Mouse (Mus musculus) adrenal gland, adult (tissue): Measurements from ENCODE around the gene Micu1.

Experiments
- DNase-seq, 2 experiments: peaks; one replicate each; pipeline ENCODE4 v3.0.0; 2022 to 2023; ENCODE audit warnings: low spot score in 1 of 2; ENCODE audit not compliant: inconsistent age in 2 of 2

Micu1 gene

DNA sequence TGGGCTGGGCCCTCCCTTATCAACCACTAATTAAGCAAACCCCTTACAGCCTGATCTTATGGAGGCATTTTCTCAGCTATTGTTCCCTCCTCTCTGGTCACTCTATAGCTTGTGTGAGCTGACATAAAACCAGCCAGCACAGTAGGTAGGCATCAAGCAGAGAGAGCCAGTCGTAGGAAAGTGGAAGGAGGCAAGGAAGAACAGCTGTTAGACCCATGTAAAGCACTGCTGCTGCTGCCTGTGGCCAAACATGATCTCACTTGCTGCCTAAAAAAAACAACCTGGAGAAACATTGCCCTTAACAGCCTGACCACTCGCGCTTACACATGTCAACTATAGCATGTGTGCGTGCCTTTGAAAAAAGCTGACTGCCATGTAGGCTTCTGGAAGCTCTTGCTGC, 19.3 kb downstream of the Micu1 start:
- no peak for DNase-seq

DNA sequence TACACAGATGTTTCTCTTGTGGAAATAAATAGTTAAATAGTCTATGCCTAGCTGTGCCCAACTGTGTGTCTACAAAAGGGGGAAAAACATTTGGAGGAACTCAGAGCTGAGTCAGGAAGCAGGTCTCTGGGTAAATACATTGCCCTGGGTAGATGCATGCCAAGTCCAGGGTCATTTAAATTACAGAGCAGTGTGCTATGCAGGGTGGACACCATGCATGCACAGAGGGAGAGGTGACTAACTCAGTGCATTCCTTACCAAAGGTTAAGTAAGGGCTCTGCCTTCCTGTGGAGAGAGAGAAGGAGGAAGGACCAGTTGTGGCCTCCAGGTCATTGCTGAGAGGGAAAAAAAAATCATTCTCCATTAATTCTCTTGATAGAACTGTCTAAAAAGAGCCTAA, 22.4 kb downstream of the Micu1 start:
- DNase-seq = peak in 1 of 2 experiments; percentile 37

DNA sequence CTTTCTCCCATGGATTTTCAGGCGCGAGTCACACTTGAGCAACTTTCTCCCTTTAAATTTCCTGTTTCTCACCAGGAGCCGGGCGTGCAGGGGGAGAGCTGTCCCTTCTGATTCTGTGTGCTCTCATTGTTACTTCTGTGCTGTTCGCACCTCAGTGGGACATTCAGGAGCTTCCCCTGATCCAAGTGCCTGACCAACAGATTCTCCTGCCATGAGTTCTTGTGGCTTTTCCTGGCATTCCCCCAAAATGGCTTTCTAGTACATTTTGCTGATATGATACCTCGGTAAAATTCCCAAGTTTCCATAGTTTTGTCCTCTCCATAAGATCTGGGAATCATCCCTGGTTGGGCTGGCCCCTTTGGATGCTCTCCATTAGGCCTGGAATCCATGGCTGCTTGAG, 25.0 kb downstream of the Micu1 start:
- DNase-seq = no peak

DNA sequence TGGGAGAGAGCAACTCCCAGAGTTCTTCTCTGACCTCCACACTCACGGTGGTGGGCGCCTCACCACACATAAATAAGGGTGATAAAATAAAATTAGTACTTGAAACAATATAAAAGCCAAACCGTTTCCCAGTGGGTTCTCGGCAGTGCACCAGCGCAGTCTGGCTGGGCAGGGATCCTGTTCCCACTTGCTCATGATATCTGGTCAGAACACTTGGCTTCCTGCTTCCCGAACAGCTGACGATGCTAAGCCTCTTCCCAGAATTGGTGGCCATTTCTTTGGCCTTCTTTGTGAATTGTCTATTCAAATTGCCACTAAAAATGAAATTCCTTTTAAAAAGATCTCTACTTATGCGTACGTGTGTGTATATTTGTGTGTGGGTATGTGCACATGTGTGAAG, 27.0 kb downstream of the Micu1 start:
- DNase-seq = no peak

DNA sequence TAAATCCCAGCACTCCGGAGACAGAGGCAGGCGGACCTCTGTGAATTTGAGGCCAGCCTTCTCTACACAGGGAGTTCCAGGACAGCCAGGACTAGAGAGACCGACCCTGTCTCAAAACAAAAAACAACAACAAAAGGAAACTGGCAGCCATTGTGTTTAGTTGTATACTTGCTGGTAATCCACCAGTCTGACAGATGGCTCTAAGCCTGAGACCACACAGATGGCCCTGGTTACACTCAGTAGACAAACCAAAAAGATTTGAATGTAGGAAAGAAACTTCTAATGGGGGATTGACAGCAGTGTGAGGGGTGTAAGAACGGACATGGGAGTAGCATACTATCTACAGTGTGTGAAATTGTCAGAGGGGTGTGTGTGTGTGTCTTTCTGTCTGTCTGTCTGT, 27.6 kb downstream of the Micu1 start:
- DNase-seq = no peak

DNA sequence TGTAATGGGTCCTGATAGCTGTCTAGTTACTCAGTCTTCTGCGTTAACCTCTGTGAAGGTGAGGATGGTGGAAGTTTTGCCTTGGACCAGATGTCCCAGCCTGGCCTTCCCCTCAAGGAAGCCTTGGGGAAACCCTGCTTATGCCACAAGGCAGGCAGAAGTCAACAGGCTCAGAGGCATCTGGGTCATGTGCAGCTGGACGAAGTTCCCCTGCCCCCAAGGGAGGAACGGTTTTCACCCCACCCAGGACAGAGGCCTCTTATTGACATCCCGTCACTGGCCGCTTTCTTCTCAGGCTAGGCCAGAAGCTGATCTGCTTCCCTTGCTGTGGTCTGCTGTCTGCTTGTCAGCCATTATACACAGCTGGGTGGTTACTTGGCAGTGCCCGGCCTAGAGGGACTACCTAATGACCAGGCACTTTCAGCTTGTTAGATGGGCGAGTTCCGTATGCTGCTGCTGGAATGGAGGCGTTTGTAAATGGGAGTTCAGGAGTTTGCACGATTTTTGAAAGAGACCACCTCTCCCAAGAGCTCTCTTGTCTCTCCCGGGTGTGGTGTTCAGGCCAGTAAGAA, 33.8 kb downstream of the Micu1 start:
- DNase-seq = peak in 1 of 2 experiments; percentile 27

DNA sequence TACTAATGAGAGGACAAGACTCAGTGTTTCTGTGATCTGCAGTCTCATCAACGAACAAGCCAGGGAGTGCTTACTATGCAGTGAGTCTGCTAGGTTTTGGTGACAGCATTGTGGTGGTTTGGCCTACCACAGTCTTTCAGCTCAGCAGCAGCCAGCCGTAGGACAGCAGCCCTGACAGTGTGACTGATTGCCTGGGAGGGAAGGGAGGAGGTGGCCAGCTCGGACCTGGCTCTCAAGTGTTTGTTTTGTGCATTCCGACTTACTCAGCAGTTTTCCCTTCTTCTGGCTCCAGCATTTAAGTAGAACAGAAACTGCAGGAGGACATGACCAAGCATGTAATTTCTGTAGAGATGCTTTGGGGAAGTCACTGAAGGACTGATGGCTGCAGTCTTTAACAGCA, 39.2 kb downstream of the Micu1 start:
- DNase-seq = peak; percentile 23 to 58

DNA sequence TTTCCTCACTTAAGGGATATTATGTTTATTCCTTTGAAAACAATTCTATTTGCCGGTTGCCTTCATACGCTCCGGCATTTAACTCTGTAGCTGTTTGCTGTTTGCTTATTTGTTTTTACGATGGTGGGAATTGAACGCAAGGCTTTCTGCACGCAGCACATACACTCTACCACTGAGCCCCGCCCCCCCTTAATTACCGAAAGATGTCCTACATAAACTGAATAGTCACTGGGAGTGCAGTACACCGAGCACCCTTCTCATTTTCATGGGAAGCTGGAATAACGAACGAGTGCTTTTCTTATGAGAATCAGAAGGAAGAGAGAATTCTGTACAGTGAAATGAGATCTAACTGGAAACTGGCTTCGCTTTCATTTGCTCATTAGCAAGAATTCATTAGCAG, 41.1 kb downstream of the Micu1 start:
- no peak for DNase-seq

DNA sequence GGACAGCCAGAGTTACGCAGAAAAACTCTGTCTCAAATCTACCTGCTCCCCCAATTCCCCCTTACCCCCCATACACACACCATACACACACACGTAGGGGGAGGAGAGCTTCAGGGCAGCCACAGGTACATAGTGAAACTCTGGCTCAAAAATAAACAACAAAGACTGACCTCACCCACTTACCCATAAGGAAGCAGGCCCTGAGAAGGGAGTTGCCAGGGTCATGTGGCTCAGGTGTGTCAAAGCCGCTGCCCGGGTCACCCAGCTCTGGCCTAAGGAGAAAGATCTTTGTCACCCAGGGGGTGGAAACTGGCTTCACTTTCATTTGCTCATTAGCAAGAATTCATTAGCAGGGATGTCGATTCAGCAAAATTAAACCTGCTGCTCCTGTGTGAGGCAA, 41.7 kb downstream of the Micu1 start:
- DNase-seq = no peak

DNA sequence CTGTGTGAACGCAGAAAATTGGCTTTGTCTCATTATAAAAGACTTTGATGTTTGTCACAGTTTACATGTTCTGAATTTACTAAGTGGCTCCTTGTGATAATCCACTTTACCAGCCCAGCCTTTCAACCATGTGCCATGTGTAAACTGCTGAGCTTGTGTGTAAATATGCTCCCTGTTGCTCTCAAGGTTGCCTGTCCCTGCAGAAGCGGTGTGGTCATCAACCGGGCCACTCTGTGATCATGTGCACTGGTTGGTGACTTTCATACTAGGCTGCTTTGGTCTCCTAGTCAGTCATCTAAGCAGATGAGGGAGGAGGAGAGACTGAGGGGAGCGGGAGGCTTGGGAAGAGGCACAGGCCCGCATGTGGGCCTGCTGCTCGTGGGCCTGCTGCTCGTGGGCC, 45.1 kb downstream of the Micu1 start:
- DNase-seq = peak; percentile 12 to 49

DNA sequence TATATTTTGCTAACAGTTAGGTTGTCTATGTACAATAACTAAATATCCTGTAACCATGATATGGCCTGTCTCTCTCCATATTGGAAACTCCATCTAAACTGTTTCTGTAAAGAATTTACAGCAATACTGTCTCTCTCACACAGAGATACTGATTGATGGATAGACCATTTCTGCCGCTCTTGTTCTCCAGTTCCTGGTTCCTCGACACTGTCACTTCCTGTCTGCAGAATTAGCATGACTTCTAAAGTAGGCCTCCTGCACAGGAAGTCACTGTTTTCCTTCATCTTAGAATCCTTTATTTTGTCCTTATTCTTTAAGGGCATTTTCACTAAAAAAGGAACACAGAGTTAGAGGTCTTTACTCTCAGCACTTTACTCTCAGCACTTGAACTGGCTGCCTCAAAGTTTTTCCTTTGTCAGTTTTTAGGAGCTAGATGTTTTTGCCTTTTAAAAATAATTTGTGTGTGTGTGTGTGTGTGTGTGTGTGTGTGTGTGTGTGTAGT, 46.5 kb downstream of the Micu1 start:
- no peak for DNase-seq

DNA sequence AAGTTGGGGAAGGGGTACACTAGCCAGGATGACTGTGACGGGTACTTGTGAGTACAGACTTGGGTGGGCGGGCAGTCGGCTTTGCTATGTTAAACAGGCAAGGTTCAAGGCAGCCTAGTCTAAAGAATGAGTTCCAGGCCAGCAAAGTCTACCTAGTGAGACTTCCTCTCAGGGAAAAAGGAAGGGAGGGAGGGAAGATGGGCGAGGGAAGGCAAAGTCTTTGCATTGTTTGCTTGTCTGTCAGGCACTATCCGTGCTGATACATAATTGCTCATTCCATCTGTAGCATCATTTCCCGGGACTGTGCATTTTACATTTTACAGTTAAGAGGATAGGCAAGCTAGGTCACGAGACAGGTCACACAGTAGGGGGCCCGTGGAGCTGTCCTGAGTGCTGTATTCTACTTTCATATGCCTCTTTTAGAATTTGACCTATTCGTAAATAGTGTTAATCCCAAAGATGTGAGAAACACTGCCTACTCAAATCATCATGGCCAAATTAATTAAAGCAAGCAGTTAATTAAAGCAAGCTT, 51.3 kb downstream of the Micu1 start:
- DNase-seq = no peak

DNA sequence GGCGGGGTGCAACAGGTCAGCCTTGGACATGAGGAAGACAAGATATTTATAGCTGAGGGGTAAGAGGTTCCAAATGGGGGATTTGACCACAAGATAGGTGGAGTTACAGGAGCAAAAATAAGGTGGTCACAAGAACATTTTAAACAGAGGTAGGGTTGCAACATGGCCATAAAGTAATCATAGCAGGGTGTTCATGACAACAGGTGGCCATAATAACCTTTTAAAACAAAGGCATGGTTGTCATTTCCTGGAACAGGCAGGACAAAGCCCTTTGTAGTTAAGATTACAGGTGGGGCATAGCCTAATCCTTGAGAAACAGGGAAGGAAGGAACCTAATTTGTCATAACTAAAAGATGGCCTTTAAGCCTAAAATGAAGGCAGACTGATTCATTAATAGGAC, 51.8 kb downstream of the Micu1 start:
- no peak for DNase-seq

DNA sequence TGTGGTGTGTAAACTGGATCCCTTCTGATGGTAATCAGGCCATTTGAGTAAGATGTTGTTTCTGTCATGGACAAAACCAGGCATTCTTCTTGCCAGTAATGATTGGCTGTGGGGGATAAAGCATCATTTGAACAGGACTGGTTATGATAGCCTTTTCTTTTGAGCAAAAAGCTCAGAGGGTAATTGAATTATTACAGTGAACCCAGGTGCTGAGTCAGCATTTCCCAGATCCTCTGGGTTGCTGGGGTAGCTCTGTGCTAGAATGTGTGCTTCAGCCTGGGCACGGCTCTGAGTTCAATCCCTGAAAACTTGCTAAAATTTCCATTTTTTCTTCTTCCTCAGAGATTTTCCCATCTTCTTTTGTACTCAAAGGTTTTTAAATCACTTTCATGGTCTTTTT, 52.6 kb downstream of the Micu1 start:
- DNase-seq = no peak

DNA sequence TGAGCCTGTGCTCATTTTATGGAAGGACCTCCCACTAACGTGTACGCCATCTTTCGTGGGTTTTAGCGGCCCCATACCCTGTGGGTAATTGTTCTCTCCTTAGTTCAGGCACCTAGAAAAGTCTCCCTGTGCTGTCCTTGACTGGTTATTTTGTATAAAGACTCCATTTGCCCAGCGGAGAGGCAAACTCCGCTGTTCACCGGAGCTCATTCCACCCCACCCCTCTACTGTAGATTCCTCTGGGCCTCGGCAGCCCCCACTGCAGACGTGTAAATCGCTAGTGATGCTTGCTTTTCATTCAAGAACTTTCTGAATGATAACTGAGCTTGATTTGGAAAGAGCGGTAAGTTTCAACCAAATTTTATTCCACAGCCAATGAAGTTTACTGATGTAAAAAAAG, 53.4 kb downstream of the Micu1 start:
- no peak for DNase-seq

DNA sequence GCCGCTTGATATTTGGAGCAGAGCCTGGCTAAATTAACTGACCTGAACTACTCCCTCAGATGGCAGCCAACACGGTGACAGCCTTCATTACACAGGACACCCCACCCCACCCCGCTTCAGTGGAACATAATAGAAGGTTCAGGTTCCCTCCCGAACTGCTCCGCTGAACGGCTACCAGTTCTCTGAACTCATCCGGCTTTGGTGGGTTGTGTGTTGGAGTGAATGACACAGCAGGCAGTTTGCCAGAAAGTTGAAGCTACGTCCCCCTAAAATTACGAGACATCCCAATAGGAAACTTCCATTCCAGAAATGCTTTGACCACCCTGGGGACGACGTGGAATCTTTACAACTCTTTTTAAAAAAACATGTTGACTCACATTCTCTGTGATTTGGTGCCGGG, 53.8 kb downstream of the Micu1 start:
- DNase-seq = no peak

DNA sequence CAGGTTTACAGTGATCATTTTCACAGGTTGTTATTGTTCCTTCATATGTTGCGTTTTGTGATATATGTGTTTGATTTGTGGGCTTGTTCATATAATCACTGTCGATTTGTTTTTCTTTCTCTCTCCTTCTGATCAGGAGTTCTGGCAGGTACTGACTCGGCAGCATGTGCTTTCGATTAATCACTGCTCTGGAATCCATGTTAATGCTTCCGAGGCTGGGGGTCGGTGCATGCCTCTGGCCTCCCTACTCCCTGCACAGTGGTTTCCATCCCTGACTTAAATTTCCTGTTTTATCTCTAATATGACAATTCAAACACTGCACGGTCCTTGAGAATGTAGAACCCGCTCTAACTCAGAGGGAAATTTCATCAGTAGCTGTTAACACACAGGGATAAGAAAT, 54.3 kb downstream of the Micu1 start:
- no peak for DNase-seq

DNA sequence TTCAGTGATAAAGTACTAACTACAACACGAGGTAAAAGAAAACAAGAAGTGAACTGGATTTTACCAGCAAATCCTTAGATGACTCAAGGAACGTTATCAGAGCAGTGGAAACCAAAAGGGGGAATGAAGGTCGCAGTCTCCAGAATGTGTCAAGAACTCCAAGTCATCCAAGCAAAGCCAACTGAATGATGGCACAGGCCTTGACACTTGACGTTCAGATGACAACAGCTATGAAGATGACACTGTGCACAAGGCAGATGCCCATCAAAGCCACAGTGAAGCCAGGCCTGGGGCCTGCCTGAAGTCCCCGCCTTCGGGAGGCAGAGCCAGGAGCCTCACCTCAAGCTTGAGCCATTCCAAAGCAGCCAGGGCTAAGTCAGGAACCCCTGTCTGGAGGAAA, 62.5 kb downstream of the Micu1 start:
- peak; percentile 47 to 71 for DNase-seq

DNA sequence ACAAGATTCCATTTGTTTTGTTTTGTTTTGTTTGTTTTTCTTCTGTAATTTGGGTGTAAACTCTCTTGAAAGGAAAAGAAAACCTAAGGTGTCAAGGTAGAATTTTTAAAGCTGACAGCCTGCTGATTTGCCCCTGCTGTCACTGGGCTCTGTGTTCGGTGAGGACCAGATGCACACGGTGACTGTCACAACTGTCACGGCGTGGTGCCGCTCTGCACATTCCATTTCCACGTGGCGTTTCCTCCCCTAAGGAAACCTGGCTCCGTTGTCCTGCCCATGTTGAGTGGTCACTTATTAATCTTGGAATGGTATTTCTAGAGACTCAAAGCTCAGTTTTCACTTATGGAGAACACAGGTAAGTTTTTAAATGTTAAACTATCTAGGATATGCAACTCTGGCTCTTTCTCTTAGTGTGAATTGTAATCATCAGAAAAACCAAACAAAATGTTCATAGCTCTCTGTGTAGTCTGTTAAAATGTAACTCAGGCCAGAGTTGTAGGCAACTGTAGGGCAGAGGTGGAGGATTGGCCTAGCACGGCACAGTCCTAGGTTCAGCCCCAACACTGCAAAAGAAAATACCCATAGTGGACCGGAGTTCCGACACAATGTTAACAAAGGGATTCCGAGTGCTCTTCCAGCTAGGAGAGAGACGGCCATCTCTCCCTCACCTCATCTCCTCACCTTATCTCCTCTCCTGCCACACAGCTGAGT, 66.2 kb downstream of the Micu1 start:
- no peak for DNase-seq

DNA sequence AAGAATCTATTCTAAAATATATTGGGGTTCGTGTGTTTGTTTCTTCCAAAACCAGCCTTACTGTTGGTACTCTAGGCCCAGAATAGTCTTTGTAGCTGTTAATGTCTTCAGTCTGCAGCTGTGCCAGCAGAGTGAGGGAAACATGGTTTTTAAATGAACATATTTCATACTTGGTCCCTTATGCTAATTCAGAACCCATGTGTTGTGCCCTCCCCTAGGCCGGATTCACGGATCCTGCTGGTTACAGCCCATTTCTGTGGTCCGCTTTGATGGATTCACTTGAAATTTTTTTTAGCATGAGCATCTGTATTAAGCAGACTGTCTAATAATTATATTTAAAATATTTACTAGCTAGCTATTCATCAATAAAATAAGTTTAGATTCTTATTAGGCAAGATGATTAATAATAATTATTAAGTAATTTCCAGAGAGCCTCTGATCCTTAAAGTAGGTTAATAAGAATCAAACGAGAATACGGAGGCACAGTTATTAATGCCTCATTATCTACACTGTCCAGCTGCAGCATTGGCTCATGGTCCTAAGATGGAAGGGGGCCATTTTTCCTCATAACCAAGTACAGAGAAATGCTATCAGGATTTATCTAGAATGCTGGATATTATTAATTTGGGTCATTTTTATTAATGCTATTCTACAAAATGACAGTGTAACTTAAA, 69.2 kb downstream of the Micu1 start:
- DNase-seq = no peak

DNA sequence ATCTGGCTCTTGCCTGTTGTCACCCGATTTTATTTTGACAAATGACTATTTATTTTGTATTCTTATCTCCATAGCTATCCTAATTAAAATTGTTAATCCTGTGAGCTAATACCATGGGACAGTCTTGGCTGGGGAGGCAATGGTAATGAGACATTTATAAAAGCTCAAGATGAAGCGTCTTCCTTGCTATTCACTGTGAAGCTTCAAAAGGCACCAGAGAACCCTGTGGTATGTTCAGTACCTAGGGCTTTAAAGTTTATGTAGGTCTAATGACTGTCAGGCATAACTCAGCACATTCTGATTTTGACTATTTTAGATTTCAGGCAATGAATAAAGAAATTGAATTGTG, 69.7 kb downstream of the Micu1 start:
- DNase-seq = no peak

DNA sequence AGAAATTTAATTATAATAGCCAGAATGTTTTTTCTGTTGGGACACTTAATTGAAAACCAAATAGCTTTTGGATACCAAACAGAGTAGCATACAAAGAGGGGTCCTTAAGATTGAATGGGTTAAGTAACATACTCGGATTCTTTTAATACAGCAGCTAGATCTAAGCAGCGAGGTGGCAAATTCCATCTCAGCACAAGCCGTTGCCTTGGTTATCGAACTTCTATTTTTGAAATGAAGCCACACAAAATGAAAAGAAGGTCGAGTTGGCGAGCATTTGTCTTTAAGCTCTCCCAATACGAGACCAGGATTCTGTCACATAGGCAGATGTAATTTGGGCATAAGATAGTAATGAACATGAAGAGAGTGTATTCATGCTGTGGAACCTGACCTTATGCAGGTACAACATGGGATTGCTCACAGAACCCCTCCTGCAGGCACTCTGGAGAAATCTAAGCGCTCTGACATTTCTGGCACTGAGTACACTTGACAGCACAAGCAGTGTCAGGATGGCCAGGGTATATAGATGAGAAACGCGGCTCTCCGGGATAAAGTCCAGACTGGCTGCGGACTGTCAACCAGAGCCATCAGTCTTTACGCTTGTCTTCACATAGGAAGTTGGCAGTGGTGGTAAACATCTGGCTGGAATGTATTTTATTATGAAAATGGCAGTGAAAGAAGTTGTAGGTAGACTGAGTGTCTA, 71.3 kb downstream of the Micu1 start:
- DNase-seq = no peak
